Mouse (Mus musculus) kidney, adult 2 months (tissue): Measurements from ENCODE around the gene Snx32.

Source experiments
- CTCF ChIP-seq: fragments of 200-500 bp; conservative IDR thresholded peaks from 2 replicates; pipeline ENCODE4 v1.5.1; 2011; ENCODE audit warnings: low read depth, mild to moderate bottlenecking, control low read depth, low read length, moderate library complexity, mixed read lengths; ENCODE audit not compliant: insufficient read depth, insufficient read length
- POLR2A ChIP-seq: fragments of 200-500 bp; IDR thresholded peaks from one replicate; pipeline ENCODE4 v1.6.1; 2011; ENCODE audit warnings: low read depth, low read length, control low read depth

DNA sequence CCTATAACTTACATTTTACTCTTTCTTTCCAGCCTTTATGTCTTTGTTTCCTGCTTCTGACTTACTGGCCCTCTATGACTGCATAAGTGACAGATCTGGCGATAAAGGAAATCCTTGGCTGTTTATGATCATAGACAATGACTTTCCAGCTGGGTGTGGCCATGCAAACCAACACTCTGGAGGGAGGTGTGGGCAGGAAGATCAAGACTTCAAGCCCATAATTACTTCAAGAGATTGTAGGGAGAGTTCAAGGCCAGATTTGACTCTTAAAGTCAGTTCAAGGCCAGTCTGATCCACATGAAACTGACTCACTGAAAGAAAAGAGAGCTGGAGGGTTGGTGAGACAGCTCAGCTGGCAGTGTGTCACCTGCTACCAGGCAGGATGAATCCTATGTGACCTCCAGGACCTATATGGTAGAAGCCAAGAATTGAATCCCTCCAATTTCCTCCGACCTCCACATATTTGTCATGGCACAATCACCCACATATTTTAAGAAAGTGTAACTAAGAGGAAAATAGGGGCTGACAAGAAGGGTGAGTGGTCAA, 9.9 kb downstream of the Snx32 start:
- no peak for TF ChIP-seq CTCF
- TF ChIP-seq POLR2A, result no peak
